ENCODE assay signal across 9 mouse cellular contexts in the genomic region with DNA sequence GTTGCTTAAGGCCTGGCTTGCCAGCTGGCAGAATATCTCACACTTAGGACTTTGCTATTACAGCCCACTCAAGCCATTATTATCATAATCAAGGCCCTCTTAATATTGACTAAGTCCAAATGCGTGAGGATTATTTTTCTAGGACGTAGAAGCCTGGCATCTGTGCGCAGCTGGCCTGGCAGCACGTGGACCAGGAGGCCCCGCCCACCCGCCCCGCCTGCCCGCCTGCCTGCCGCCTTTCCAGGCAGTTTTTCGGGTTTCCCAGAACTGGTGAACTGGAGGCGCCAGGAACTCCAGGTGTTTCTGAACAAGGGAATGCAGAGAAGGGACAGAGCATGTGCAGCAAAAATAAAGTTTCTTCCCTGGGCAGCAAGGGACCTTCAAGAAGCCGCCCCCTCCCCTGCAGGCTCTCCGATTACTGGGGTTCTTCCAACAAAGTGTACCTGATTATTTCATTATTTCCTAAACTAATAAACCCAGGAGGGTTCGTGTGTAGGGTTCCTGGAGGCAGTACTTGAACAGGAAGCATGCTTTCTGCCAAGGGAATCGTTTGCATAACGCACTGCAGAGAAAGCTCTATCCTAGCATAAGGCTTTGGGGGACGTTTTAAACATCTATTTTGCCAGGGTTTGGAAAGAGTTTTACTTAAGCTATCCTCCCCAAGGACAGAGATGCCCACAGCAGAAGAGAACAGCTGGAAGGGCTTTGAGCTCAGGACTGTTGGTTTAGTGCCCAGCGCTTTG. TPM values are rescaled to one million over a fixed set of nuclear protein-coding genes. Genes with fewer than 3 reads are reported as not detected.
DNase-seq lines count a peak whose midpoint lies in the region; ATAC-seq and TF ChIP-seq lines count a peak whose summit lies in the region.
"Had no signal": no experiment of that assay in that cellular context is flagged by ENCODE, and none has a peak within 500 bp of the region (broad histone marks: within the 10 kb centered on the region; RNA-seq: fewer than 3 reads in every experiment).

No protein-coding gene starts in this region.

- no peak overlapping the region for H3K27ac ChIP-seq in forebrain, embryonic 11.5 days (ENCODE audit: low read depth, low read length)
- H3K27ac ChIP-seq in limb, embryonic 14.5 days (replicated peaks; ENCODE audit: low read depth, low read length), result peak overlapping the region; percentile 75
- no peak overlapping the region for H3K27ac ChIP-seq in midbrain, embryonic 16.5 days (ENCODE audit: low read length)

- H3K4me2 ChIP-seq in forebrain, embryonic 11.5 days (ENCODE audit: low read depth, low read length, severe bottlenecking), result peak overlapping the region; percentile 43; the same call in 1 of the 2 replicates
- H3K4me2 ChIP-seq in limb, embryonic 14.5 days (replicated peaks; ENCODE audit: low read depth, low read length, severe bottlenecking), result peak overlapping the region; percentile 42
- H3K4me2 ChIP-seq in midbrain, embryonic 16.5 days (ENCODE audit: low read length), result peak overlapping the region; percentile 62

- H3K36me3 ChIP-seq in forebrain, embryonic 11.5 days (ENCODE audit: control insufficient read depth, insufficient read depth, low read length), result no peaks in the 10 kb centered on the region
- H3K36me3 ChIP-seq in limb, embryonic 14.5 days (ENCODE audit: control insufficient read depth, insufficient read depth, low read length), result no peaks in the 10 kb centered on the region
- H3K36me3 ChIP-seq in midbrain, embryonic 16.5 days (ENCODE audit: control insufficient read depth, insufficient read depth, low read length), result no peaks in the 10 kb centered on the region

- ATAC-seq in common myeloid progenitor, adult 5-6 weeks (replicated peaks; ENCODE audit: low read depth, poor library complexity, severe bottlenecking), result peak; percentile 58; the same call in 1 of the 2 replicates
- ATAC-seq in forebrain, embryonic 11.5 days (replicated peaks; ENCODE audit: low FRiP score), result peak; percentile 76
- peak; percentile 71 for ATAC-seq in limb, embryonic 14.5 days (ENCODE audit: low FRiP score, low read depth)
- ATAC-seq in midbrain, embryonic 16.5 days, result no peak
- ATAC-seq in erythroid progenitor cell, adult 5-6 weeks (replicated peaks; ENCODE audit: low FRiP score, poor library complexity, severe bottlenecking), result no peak
- ATAC-seq in inflammation-experienced regulatory T-cells, adult 6 months, result no peak
- ATAC-seq: Patski had no signal

- no peaks in the 10 kb centered on the region for H3K9me3 ChIP-seq in forebrain, embryonic 11.5 days (ENCODE audit: control insufficient read depth, low read length)
- H3K9me3 ChIP-seq in limb, embryonic 14.5 days (ENCODE audit: control insufficient read depth, low read length), result no peaks in the 10 kb centered on the region
- no peaks in the 10 kb centered on the region for H3K9me3 ChIP-seq in midbrain, embryonic 16.5 days (replicated peaks; ENCODE audit: control insufficient read depth, low read length, poor library complexity, severe bottlenecking)

- 28% methylated on average over 13 of the region's 18 CpGs for WGBS in forebrain, embryonic 11.5 days
- 3% methylated on average over 18 of the region's 18 CpGs for whole genome bisulfite sequencing in limb, embryonic 14.5 days
- 16% methylated on average over 18 of the region's 18 CpGs for WGBS in midbrain, embryonic 16.5 days

- H3K4me3 ChIP-seq in forebrain, embryonic 11.5 days (ENCODE audit: low read depth, low read length), result peak overlapping the region; percentile 4; the same call in 1 of the 2 replicates
- peak overlapping the region; percentile 18; the same call in 1 of the 2 replicates for H3K4me3 ChIP-seq in limb, embryonic 14.5 days (replicated peaks; ENCODE audit: low read length)
- peak overlapping the region; percentile 28 for H3K4me3 ChIP-seq in midbrain, embryonic 16.5 days (ENCODE audit: low read depth, low read length)

- no peaks in the 10 kb centered on the region for H3K27me3 ChIP-seq in forebrain, embryonic 11.5 days (ENCODE audit: control insufficient read depth, insufficient read depth, low read length)
- no peaks in the 10 kb centered on the region for H3K27me3 ChIP-seq in limb, embryonic 14.5 days (ENCODE audit: control insufficient read depth, insufficient read depth, low read length)
- H3K27me3 ChIP-seq in midbrain, embryonic 16.5 days (ENCODE audit: control insufficient read depth, insufficient read depth, low read depth, low read length), result no peaks in the 10 kb centered on the region
- H3K27me3 ChIP-seq: Patski had no signal

- no peak for TF ChIP-seq POLR2A in limb, embryonic 14.5 days (IDR thresholded peaks at IDR 0.05; ENCODE audit: borderline replicate concordance, extremely low read depth, insufficient read depth, insufficient read length)

- no peaks in the 10 kb centered on the region for H3K4me1 ChIP-seq in forebrain, embryonic 11.5 days (replicated peaks; ENCODE audit: control insufficient read depth, insufficient read depth, low read length)
- H3K4me1 ChIP-seq in limb, embryonic 14.5 days (ENCODE audit: control insufficient read depth, insufficient read depth, low read length), result peaks cover 31% of the 10 kb centered on the region
- peaks cover 5% of the 10 kb centered on the region for H3K4me1 ChIP-seq in midbrain, embryonic 16.5 days (ENCODE audit: control insufficient read depth, insufficient read depth, low read length)

- H3K9ac ChIP-seq in forebrain, embryonic 11.5 days (ENCODE audit: low read length), result peak overlapping the region; percentile 12; the same call in 1 of the 2 replicates
- H3K9ac ChIP-seq in limb, embryonic 14.5 days (ENCODE audit: low read depth, low read length, severe bottlenecking), result 0 out of 2 replicates have a peak overlapping the region, but pooled peaks have one; percentile 12
- H3K9ac ChIP-seq in midbrain, embryonic 16.5 days (ENCODE audit: low read depth, low read length), result peak overlapping the region; percentile 22; the same call in 1 of the 2 replicates

- peak; percentile 71 for DNase-seq in forebrain, embryonic 11.5 days (ENCODE audit: low spot score)
- peak; percentile 54 for DNase-seq in heart, postnatal 4 days
- DNase-seq in limb, embryonic 14.5 days (ENCODE audit: low spot score), result peak; percentile 69
- DNase-seq in cerebellum, adult 8-10 months, result no peak

RNA-seq across cellular contexts. Expression of gene Erp27, which starts 8.4 kb away (rescaled TPM):
- 0.32 TPM in 1 of 2 replicates, not detected in the other for total RNA-seq in common myeloid progenitor, adult 5-6 weeks (2017)
- not detected in 2 replicates for polyA plus RNA-seq in forebrain, embryonic 11.5 days (2014; fragmentation: Nextera tagmentation; extraction: Ambion mirVana)
- total RNA-seq in heart, postnatal 4 days (2021), result under 1 TPM in 1 of 2 experiments, not detected in 1; 0.20 TPM
- 0.52 and 0.59 TPM in 2 replicates for polyA plus RNA-seq in limb, embryonic 14.5 days (2012; rRNA removed)
- 0.55 and 0.69 TPM in 2 replicates for polyA plus RNA-seq in limb, embryonic 14.5 days (2014; fragmentation: Nextera tagmentation; extraction: Ambion mirVana)
- polyA plus RNA-seq in midbrain, embryonic 16.5 days (2015; fragmentation: Nextera tagmentation; extraction: Ambion mirVana), result 0.18 TPM in 1 of 2 replicates, not detected in the other
- total RNA-seq in erythroid progenitor cell, adult 5-6 weeks (2015; ENCODE audit: low replicate concordance), result not detected in 2 replicates
- not detected in 2 replicates for total RNA-seq in erythroid progenitor cell, adult 5-6 weeks (2017; ENCODE audit: low replicate concordance)
- 1 to 10 TPM; 1.1 to 2.1 (median 1.1) TPM for polyA plus RNA-seq in inflammation-experienced regulatory T-cells, adult 6 months (2017; shearing (Covaris generic))

RNA-seq across cellular contexts. Expression of gene Pde6h, which starts 10.1 kb away (rescaled TPM):
- 0.44 TPM in 1 of 2 replicates, not detected in the other for total RNA-seq in common myeloid progenitor, adult 5-6 weeks (2017)
- polyA plus RNA-seq in forebrain, embryonic 11.5 days (2014; fragmentation: Nextera tagmentation; extraction: Ambion mirVana), result not detected in 2 replicates
- total RNA-seq in heart, postnatal 4 days (2021), result not detected
- 0.12 and 0.20 TPM in 2 replicates for polyA plus RNA-seq in limb, embryonic 14.5 days (2012; rRNA removed)
- polyA plus RNA-seq in limb, embryonic 14.5 days (2014; fragmentation: Nextera tagmentation; extraction: Ambion mirVana), result 0.23 TPM in 1 of 2 replicates, not detected in the other
- 0.08 TPM in 1 of 2 replicates, not detected in the other for polyA plus RNA-seq in midbrain, embryonic 16.5 days (2015; fragmentation: Nextera tagmentation; extraction: Ambion mirVana)
- not detected in 2 replicates for total RNA-seq in erythroid progenitor cell, adult 5-6 weeks (2015; ENCODE audit: low replicate concordance)
- 0.51 TPM in 1 of 2 replicates, not detected in the other for total RNA-seq in erythroid progenitor cell, adult 5-6 weeks (2017; ENCODE audit: low replicate concordance)
- polyA plus RNA-seq in inflammation-experienced regulatory T-cells, adult 6 months (2017; shearing (Covaris generic)), result not detected

RNA-seq across cellular contexts. Expression of gene Arhgdib, which starts 28.1 kb away (rescaled TPM):
- total RNA-seq in common myeloid progenitor, adult 5-6 weeks (2017), result 551 and 575 TPM in 2 replicates
- polyA plus RNA-seq in forebrain, embryonic 11.5 days (2014; fragmentation: Nextera tagmentation; extraction: Ambion mirVana), result 21.3 and 25.2 TPM in 2 replicates
- total RNA-seq in heart, postnatal 4 days (2021), result 10 to 100 TPM; 33.6 to 39.4 TPM
- 104 TPM in 2 replicates for polyA plus RNA-seq in limb, embryonic 14.5 days (2012; rRNA removed)
- 147 and 149 TPM in 2 replicates for polyA plus RNA-seq in limb, embryonic 14.5 days (2014; fragmentation: Nextera tagmentation; extraction: Ambion mirVana)
- polyA plus RNA-seq in midbrain, embryonic 16.5 days (2015; fragmentation: Nextera tagmentation; extraction: Ambion mirVana), result 11.9 and 12.7 TPM in 2 replicates
- 616 and 634 TPM in 2 replicates for total RNA-seq in erythroid progenitor cell, adult 5-6 weeks (2015; ENCODE audit: low replicate concordance)
- 160 and 179 TPM in 2 replicates for total RNA-seq in erythroid progenitor cell, adult 5-6 weeks (2017; ENCODE audit: low replicate concordance)
- polyA plus RNA-seq in inflammation-experienced regulatory T-cells, adult 6 months (2017; shearing (Covaris generic)), result 1,000 to 10,000 TPM; 2,255 to 2,929 (median 2,357) TPM

RNA-seq across cellular contexts. Expression of gene Mgp, which starts 37.9 kb away (rescaled TPM):
- total RNA-seq in common myeloid progenitor, adult 5-6 weeks (2017), result not detected in 2 replicates
- polyA plus RNA-seq in forebrain, embryonic 11.5 days (2014; fragmentation: Nextera tagmentation; extraction: Ambion mirVana), result 1.9 and 2.2 TPM in 2 replicates
- 100 to 1,000 TPM; 188 to 201 TPM for total RNA-seq in heart, postnatal 4 days (2021)
- 534 and 645 TPM in 2 replicates for polyA plus RNA-seq in limb, embryonic 14.5 days (2012; rRNA removed)
- polyA plus RNA-seq in limb, embryonic 14.5 days (2014; fragmentation: Nextera tagmentation; extraction: Ambion mirVana), result 338 and 360 TPM in 2 replicates
- 11.2 and 16.3 TPM in 2 replicates for polyA plus RNA-seq in midbrain, embryonic 16.5 days (2015; fragmentation: Nextera tagmentation; extraction: Ambion mirVana)
- total RNA-seq in erythroid progenitor cell, adult 5-6 weeks (2015; ENCODE audit: low replicate concordance), result not detected in 2 replicates
- 1.4 TPM in 1 of 2 replicates, not detected in the other for total RNA-seq in erythroid progenitor cell, adult 5-6 weeks (2017; ENCODE audit: low replicate concordance)
- not detected for polyA plus RNA-seq in inflammation-experienced regulatory T-cells, adult 6 months (2017; shearing (Covaris generic))

RNA-seq across cellular contexts. Expression of gene Art4, which starts 56.0 kb away (rescaled TPM):
- total RNA-seq in common myeloid progenitor, adult 5-6 weeks (2017), result 11.3 and 14.2 TPM in 2 replicates
- polyA plus RNA-seq in forebrain, embryonic 11.5 days (2014; fragmentation: Nextera tagmentation; extraction: Ambion mirVana), result 0.61 and 0.99 TPM in 2 replicates
- total RNA-seq in heart, postnatal 4 days (2021), result 10 to 100 TPM in 1 of 2 experiments, 1 to 10 TPM in 1; 7.0 to 10.5 TPM
- 2.2 and 3.1 TPM in 2 replicates for polyA plus RNA-seq in limb, embryonic 14.5 days (2012; rRNA removed)
- 2.6 and 2.8 TPM in 2 replicates for polyA plus RNA-seq in limb, embryonic 14.5 days (2014; fragmentation: Nextera tagmentation; extraction: Ambion mirVana)
- 0.19 and 0.20 TPM in 2 replicates for polyA plus RNA-seq in midbrain, embryonic 16.5 days (2015; fragmentation: Nextera tagmentation; extraction: Ambion mirVana)
- total RNA-seq in erythroid progenitor cell, adult 5-6 weeks (2015; ENCODE audit: low replicate concordance), result 89.7 and 101 TPM in 2 replicates
- total RNA-seq in erythroid progenitor cell, adult 5-6 weeks (2017; ENCODE audit: low replicate concordance), result 123 and 147 TPM in 2 replicates
- polyA plus RNA-seq in inflammation-experienced regulatory T-cells, adult 6 months (2017; shearing (Covaris generic)), result 1 to 10 TPM in 2 of 3 experiments, not detected in 1; 1.5 to 2.3 TPM
- polyA plus RNA-seq: Patski had no signal

Comparison
In these comparisons a context has a peak if more than half of its experiments do, and no peak if none do; other contexts are left out.
1. ATAC-seq: peak in common myeloid progenitor, adult 5-6 weeks (single experiment), forebrain, embryonic 11.5 days (single experiment) and limb, embryonic 14.5 days (single experiment); none in midbrain, embryonic 16.5 days (single experiment), erythroid progenitor cell, adult 5-6 weeks (single experiment) and inflammation-experienced regulatory T-cells, adult 6 months (single experiment).
2. RNA of gene Arhgdib, which starts 28.1 kb away (polyA plus RNA-seq): 2,255 to 2,929 TPM in inflammation-experienced regulatory T-cells, adult 6 months; 104 to 149 TPM in limb, embryonic 14.5 days, 21.3 to 25.2 TPM in forebrain, embryonic 11.5 days and 11.9 to 12.7 TPM in midbrain, embryonic 16.5 days; every median in the first group is over 10 times any median in the second.
3. Peak in every context shown above with its lines, with median percentiles within 50 percentile points of each other: H3K4me2 ChIP-seq, H3K4me3 ChIP-seq and H3K9ac ChIP-seq.